26 mouse cellular contexts compared by ENCODE assay signal in genomic region chr2:160962149-160962548, GRCm38 (mm10). TPM values are rescaled to one million over a fixed set of nuclear protein-coding genes. Genes with fewer than 3 reads are reported as not detected.
"Had no signal": no experiment of that assay in that cellular context is flagged by ENCODE, and none has a peak within 500 bp of the region (broad histone marks: within the 10 kb centered on the region; RNA-seq: fewer than 3 reads in every experiment).

No protein-coding gene starts in this region.

- H3K4me3 ChIP-seq: heart, embryonic 10.5 days; heart, embryonic 12.5 days; hindbrain, embryonic 10.5 days; hindbrain, embryonic 12.5 days; intestine, embryonic 15.5 days; layer of hippocampus, adult 2 months; left cerebral cortex, adult 2 months; limb, embryonic 13.5 days; limb, embryonic 15.5 days; liver, embryonic 12.5 days had no signal

- H3K4me2 ChIP-seq: heart, embryonic 12.5 days; hindbrain, embryonic 12.5 days; hindbrain, embryonic 14.5 days; intestine, embryonic 15.5 days; limb, embryonic 13.5 days; limb, embryonic 15.5 days; liver, embryonic 12.5 days had no signal

- H3K27me3 ChIP-seq: heart, embryonic 12.5 days; hindbrain, embryonic 12.5 days; intestine, embryonic 15.5 days; limb, embryonic 13.5 days; limb, embryonic 15.5 days; liver, embryonic 12.5 days had no signal

- H3K4me1 ChIP-seq: heart, embryonic 10.5 days; heart, embryonic 12.5 days; hindbrain, embryonic 10.5 days; hindbrain, embryonic 12.5 days; intestine, embryonic 15.5 days; limb, embryonic 13.5 days; limb, embryonic 15.5 days; liver, embryonic 12.5 days had no signal

- H3K9ac ChIP-seq: heart, embryonic 12.5 days; hindbrain, embryonic 12.5 days; hindbrain, embryonic 14.5 days; intestine, embryonic 15.5 days; limb, embryonic 13.5 days; limb, embryonic 15.5 days; liver, embryonic 12.5 days; liver, embryonic 14.5 days had no signal

- DNase-seq: gastrocnemius, postnatal 14 days; gastrocnemius, postnatal 36 days; heart, adult 18-20 months; heart, postnatal 10 days; heart, postnatal 4 days; kidney, adult 18-20 months; kidney, adult 8-10 months; kidney, postnatal 10 days; kidney, postnatal 36 days; left cerebral cortex, postnatal 4 days had no signal

- H3K27ac ChIP-seq: heart, embryonic 10.5 days; hindbrain, embryonic 10.5 days; hindbrain, embryonic 12.5 days; hindbrain, embryonic 14.5 days; intestine, embryonic 15.5 days; layer of hippocampus, adult 2 months; left cerebral cortex, adult 2 months; limb, embryonic 13.5 days; limb, embryonic 15.5 days; liver, embryonic 12.5 days; liver, embryonic 14.5 days had no signal

- H3K9me3 ChIP-seq: heart, embryonic 10.5 days; heart, embryonic 12.5 days; hindbrain, embryonic 10.5 days; hindbrain, embryonic 12.5 days; intestine, embryonic 15.5 days; limb, embryonic 13.5 days; limb, embryonic 15.5 days; liver, embryonic 12.5 days had no signal

- ATAC-seq: hindbrain, embryonic 16.5 days; inflammation-experienced regulatory T-cells, adult 6 months; intestine, embryonic 15.5 days; intestine, postnatal 0 days; liver, embryonic 12.5 days had no signal

RNA-seq across cellular contexts. Expression of gene Emilin3, which starts 50.0 kb away (rescaled TPM):
- total RNA-seq: liver, adult 2 months had no signal
- polyA plus RNA-seq: inflammation-experienced regulatory T-cells, adult 6 months; liver, adult 2 months had no signal
